Mouse (Mus musculus): ENCODE results near the gene Olfm1.

- TF ChIP-seq CTCF (conservative IDR thresholded peaks at IDR 0.05; ENCODE audit: low read length) (no peak), POU5F1 (IDR thresholded peaks at IDR 0.05; ENCODE audit: borderline replicate concordance, low read length) (no peak)
These were observed 59.8 kb downstream of the Olfm1 start for GRCm38 (mm10) chr2:28252554-28252953.

Measured in E14TG2a.4 (cell line).